Mouse (Mus musculus) stomach, embryonic 14.5 days (tissue): ENCODE measurements around the gene As3mt. TPM values are rescaled to one million over a fixed set of nuclear protein-coding genes. Genes with fewer than 3 reads are reported as not detected.

ENCODE experiments used
- ATAC-seq: fragments of 200-750 bp; cut with Nextera tagmentation; 2 replicates; pipeline ENCODE4 v1.8.0; 2017; ENCODE audit warnings: low read depth, moderate TSS enrichment; ENCODE audit not compliant: insufficient number of reproducible peaks, insufficient read depth, low FRiP score
- H3K27ac ChIP-seq: fragments of 300-500 bp; sonication (generic); 2 replicates; pipeline ENCODE4 v1.5.1; 2014; ENCODE audit warnings: mild to moderate bottlenecking, low read length, moderate library complexity, mixed read lengths
- H3K27me3 ChIP-seq: fragments of 300-500 bp; sonication (generic); 2 replicates; pipeline ENCODE4 v1.6.1; 2014; ENCODE audit warnings: low read length, control low read depth, mixed read lengths; ENCODE audit not compliant: control insufficient read depth, insufficient read depth
- H3K36me3 ChIP-seq: fragments of 300-500 bp; sonication (generic); 2 replicates; pipeline ENCODE4 v1.6.1; 2014; ENCODE audit warnings: mild to moderate bottlenecking, control low read depth, low read length, moderate library complexity, mixed read lengths; ENCODE audit not compliant: control insufficient read depth, insufficient read depth
- H3K4me1 ChIP-seq: fragments of 300-500 bp; sonication (generic); 2 replicates; pipeline ENCODE4 v1.6.1; 2014; ENCODE audit warnings: low read length, control low read depth, mixed read lengths; ENCODE audit not compliant: control insufficient read depth, insufficient read depth
- H3K4me2 ChIP-seq: fragments of 300-500 bp; sonication (generic); replicated peaks from 2 replicates; pipeline ENCODE4 v1.6.1; 2014; ENCODE audit warnings: low read depth, low read length, control low read depth
- H3K4me3 ChIP-seq: fragments of 300-500 bp; sonication (generic); 2 replicates; pipeline ENCODE4 v1.5.1; 2014; ENCODE audit warnings: low read depth, low read length, control low read depth
- H3K9ac ChIP-seq: fragments of 300-500 bp; sonication (generic); replicated peaks from 2 replicates; pipeline ENCODE4 v1.6.1; 2014; ENCODE audit warnings: low read depth, mild to moderate bottlenecking, control low read depth, low read length, moderate library complexity, mixed read lengths
- H3K9me3 ChIP-seq: fragments of 300-500 bp; sonication (generic); 2 replicates; pipeline ENCODE4 v1.6.1; 2016; ENCODE audit warnings: low read depth, low read length, control low read depth; ENCODE audit not compliant: control insufficient read depth
- WGBS: fragments of 180-500 bp; shearing (Covaris S2); extraction: QIAGEN DNeasy Blood & Tissue Kit; methylation state at CpG from one replicate; pipeline ENCODE4 v1.1.7; 2014; 5-methylcytosine and 5-hydroxymethylcytosine counted together
- polyA plus RNA-seq: library from polyadenylated mRNA; unstranded; fragments of >200 nt; fragmentation: Nextera tagmentation; extraction: Ambion mirVana; gene quantifications from 2 replicates; pipeline ENCODE4 v1.2.1, GENCODE M21; 2014

The As3mt gene
- polyA plus RNA-seq, 1 experiment from 2014 or later: 23.2 TPM

GRCm38 (mm10) chr19:46706540-46707295 is 540 bp upstream of the As3mt start:
- Histone ChIP-seq H3K9me3 (no peaks in the 10 kb centered on the region), H3K4me2 (peak overlapping the region; percentile 71), H3K4me3 (peak overlapping the region; percentile 31), H3K36me3 (no peaks in the 10 kb centered on the region), H3K27ac (no peak overlapping the region), H3K27me3 (no peaks in the 10 kb centered on the region), H3K9ac (no peak overlapping the region), H3K4me1 (peaks cover 9% of the 10 kb centered on the region; the same call in 1 of the 2 replicates)
- WGBS: 59% methylated on average over 9 of the region's 9 CpGs
- ATAC-seq: no peak

GRCm38 (mm10) chr19:46710614-46711013 is 3.4 kb downstream of the As3mt start:
- no peaks in the 10 kb centered on the region for H3K36me3 ChIP-seq
- no peaks in the 10 kb centered on the region for H3K27me3 ChIP-seq
- H3K27ac ChIP-seq: no peak overlapping the region
- H3K9me3 ChIP-seq: no peaks in the 10 kb centered on the region
- no peak overlapping the region for H3K9ac ChIP-seq
- ATAC-seq: no peak
- H3K4me3 ChIP-seq: no peak overlapping the region
- peaks cover 9% of the 10 kb centered on the region; the same call in 1 of the 2 replicates for H3K4me1 ChIP-seq
- WGBS: 94% methylated on average over 4 of the region's 4 CpGs
- H3K4me2 ChIP-seq: no peak overlapping the region

- no peak for ATAC-seq
- Histone ChIP-seq H3K9me3 (0 out of 2 replicates have a peak, but pooled peaks cover 4% of the 10 kb centered on the region), H3K4me2 (no peak overlapping the region), H3K36me3 (no peaks in the 10 kb centered on the region), H3K27me3 (no peaks in the 10 kb centered on the region), H3K27ac (no peak overlapping the region), H3K9ac (no peak overlapping the region), H3K4me1 (no peaks in the 10 kb centered on the region), H3K4me3 (no peak overlapping the region)
- 80% methylated on average over 8 of the region's 8 CpGs for WGBS
Observed at GRCm38 (mm10) chr19:46714234-46714633, 7.0 kb downstream of the As3mt start.

- Histone ChIP-seq H3K27me3 (no peaks in the 10 kb centered on the region), H3K4me1 (no peaks in the 10 kb centered on the region), H3K4me3 (no peak overlapping the region), H3K9me3 (0 out of 2 replicates have a peak, but pooled peaks cover 4% of the 10 kb centered on the region), H3K4me2 (no peak overlapping the region), H3K9ac (no peak overlapping the region), H3K36me3 (no peaks in the 10 kb centered on the region), H3K27ac (no peak overlapping the region)
- WGBS: 91% methylated on average over 8 of the region's 8 CpGs
- no peak for ATAC-seq
Observed at GRCm38 (mm10) chr19:46715016-46715415, 7.8 kb downstream of the As3mt start.

GRCm38 (mm10) chr19:46718150-46718549 is 10.9 kb downstream of the As3mt start:
- H3K9ac ChIP-seq: no peak overlapping the region
- H3K9me3 ChIP-seq: 0 out of 2 replicates have a peak, but pooled peaks cover 4% of the 10 kb centered on the region
- 85% methylated on average over 4 of the region's 4 CpGs for WGBS
- H3K36me3 ChIP-seq: no peaks in the 10 kb centered on the region; the same call in 1 of the 2 replicates
- H3K27ac ChIP-seq: no peak overlapping the region
- no peak overlapping the region for H3K4me3 ChIP-seq
- no peaks in the 10 kb centered on the region for H3K27me3 ChIP-seq
- H3K4me2 ChIP-seq: no peak overlapping the region
- ATAC-seq: no peak
- no peaks in the 10 kb centered on the region for H3K4me1 ChIP-seq

DNA sequence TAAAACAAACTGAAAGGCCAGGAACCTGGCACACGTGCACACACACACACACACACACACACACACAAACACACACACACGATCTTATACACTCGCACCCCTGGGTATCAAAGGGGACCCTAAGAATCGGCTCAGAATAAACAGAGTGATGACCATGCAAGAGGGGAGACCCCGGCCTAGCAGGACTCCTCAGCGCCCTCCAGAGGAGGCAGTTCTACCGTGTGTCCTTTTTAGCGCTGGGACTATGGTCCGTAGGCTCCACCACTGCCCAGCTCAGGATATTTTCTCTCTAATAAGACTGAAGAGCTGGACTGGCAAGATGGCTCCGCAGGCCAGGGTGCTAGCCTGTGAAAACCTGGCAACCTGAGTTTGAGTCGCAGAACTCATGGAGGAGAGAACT is 17.2 kb downstream of the As3mt start:
- Histone ChIP-seq H3K4me1 (no peaks in the 10 kb centered on the region), H3K9ac (no peak overlapping the region), H3K27ac (no peak overlapping the region), H3K4me2 (no peak overlapping the region), H3K27me3 (no peaks in the 10 kb centered on the region), H3K36me3 (no peaks in the 10 kb centered on the region; the same call in 1 of the 2 replicates), H3K9me3 (no peaks in the 10 kb centered on the region), H3K4me3 (no peak overlapping the region)
- 69% methylated on average over 11 of the region's 11 CpGs for WGBS
- no peak for ATAC-seq

DNA sequence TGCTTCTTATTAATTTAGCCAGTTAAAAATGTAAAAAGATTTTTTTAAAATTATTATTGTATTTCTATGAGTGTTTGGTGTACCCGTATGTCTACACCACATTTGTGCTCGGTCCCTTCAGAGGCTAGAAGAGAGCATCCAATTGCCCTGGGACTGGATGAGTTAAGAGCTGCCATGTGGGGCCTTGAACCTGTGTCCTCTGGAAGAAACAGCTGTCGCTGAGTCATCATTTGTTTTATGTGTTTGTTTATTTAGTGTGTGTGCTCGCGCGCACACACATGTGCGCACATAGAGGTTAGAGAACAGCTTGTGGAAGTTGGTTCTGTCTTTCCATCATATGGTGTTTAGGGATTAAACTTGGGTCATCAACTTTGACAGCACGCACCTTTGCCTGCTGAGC is 18.9 kb downstream of the As3mt start:
- Histone ChIP-seq H3K27me3 (no peaks in the 10 kb centered on the region), H3K9ac (no peak overlapping the region), H3K27ac (no peak overlapping the region), H3K4me1 (no peaks in the 10 kb centered on the region), H3K9me3 (no peaks in the 10 kb centered on the region), H3K36me3 (no peaks in the 10 kb centered on the region; the same call in 1 of the 2 replicates), H3K4me3 (no peak overlapping the region), H3K4me2 (no peak overlapping the region)
- 91% methylated on average over 8 of the region's 8 CpGs for whole genome bisulfite sequencing
- no peak for ATAC-seq

GRCm38 (mm10) chr19:46727140-46727736 is 20.0 kb downstream of the As3mt start:
- WGBS: 56% methylated on average over 8 of the region's 8 CpGs
- no peak overlapping the region for H3K4me3 ChIP-seq
- H3K4me2 ChIP-seq: no peak overlapping the region
- no peak overlapping the region for H3K27ac ChIP-seq
- no peaks in the 10 kb centered on the region for H3K9me3 ChIP-seq
- no peaks in the 10 kb centered on the region for H3K36me3 ChIP-seq
- no peaks in the 10 kb centered on the region for H3K4me1 ChIP-seq
- no peaks in the 10 kb centered on the region for H3K27me3 ChIP-seq
- ATAC-seq: no peak
- H3K9ac ChIP-seq: no peak overlapping the region
